Mouse (Mus musculus) megakaryocyte, embryonic 14.5 days (primary cell): ENCODE data around the gene Zbtb32.

ENCODE experiments used
- FLI1 ChIP-seq: IDR thresholded peaks from 2 replicates; pipeline ENCODE4 v1.6.1; 2012; ENCODE audit warnings: low read length, inconsistent platforms, mixed read lengths
- GATA1 ChIP-seq: IDR thresholded peaks from 3 replicates; pipeline ENCODE4 v1.6.1; 2012; ENCODE audit warnings: mixed read lengths, low read length, inconsistent platforms, borderline replicate concordance

DNA sequence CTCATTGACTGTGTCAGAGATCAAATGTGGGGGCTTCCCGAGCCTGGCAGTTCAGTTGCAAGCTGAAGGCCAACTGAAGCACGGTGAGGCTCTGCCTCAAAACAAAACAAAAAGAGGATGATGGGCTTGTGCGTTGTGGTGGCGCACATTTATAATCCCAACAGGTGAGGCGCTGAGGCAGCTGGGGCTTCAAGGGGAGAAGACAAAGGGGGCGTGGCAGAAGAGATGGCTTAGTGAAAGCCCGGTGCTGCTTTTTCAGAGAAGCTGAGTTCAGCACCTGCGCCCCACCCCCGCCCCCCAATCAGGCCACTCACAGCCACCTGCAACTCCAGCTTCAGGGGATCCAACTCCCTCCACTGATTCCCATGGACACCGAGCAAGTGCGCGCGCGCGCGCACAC, 9.8 kb upstream of the Zbtb32 start:
- TF ChIP-seq FLI1 (no peak), GATA1 (no peak)
